Mouse (Mus musculus) ZHBTc4 (cell line): ENCODE measurements around the gene Sec24d.

Source experiments
- DNase-seq: peaks from one replicate; pipeline ENCODE4 v3.0.0-alpha.2; 2011; ENCODE audit warnings: low read depth, low spot score

Sec24d gene

GRCm38 (mm10) chr3:123395611-123396010 is 128.4 kb downstream of the Sec24d start:
- no peak for DNase-seq

GRCm38 (mm10) chr3:123397562-123398481 is 130.6 kb downstream of the Sec24d start:
- no peak for DNase-seq

DNA sequence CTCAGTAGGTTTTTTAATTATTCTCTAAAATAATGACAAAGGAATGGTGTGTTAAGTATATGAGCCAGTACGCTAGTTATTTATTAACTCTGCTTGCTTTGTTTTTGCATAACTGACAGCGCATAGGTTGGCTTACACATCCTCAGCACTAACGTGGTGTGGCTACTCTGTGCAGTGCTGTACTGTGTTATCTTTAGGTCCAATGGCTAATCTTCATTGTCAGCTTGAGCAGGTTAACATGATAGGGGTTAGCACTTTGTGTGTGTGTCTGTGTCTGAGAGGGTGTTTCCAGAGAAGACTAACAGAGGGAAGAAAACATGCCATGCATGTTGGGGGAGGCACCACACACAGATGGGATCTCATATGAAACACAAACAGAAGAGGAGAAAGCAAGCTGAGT is 137.7 kb downstream of the Sec24d start:
- no peak for DNase-seq

DNA sequence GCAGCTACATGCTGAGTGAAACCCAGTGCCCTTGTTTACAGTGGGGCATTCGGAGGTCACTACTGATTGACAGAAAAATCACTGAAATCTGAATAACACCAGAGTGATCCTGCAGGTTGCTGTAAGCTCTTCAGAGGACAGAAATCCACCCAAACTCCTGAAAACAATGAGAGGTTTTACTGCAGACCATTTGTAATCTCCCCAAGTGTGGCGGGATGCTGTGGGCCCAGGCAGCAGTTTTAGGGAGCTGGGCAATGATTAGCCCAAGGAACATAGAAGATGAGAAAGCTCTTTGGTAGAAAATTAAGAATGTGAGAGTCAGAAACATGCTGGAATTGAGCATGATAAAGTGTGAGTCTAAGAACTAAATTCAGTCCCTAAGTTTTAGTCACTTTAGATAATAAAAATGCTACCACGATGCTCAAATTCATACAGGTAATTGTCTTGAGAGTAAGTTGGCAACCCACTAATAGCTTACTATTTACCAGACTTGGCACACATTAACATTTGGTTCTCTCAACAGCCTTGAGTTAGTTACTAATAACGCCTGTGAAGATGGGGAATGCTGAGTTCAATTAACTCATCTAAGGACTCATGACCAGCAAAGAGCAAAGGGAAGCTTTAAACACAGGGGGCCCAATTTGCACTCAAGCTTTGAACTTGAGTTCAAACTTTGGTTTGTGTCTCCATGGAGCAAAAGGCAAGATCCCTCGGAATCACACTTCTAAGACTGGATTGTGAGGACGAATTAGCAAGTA is 144.7 kb downstream of the Sec24d start:
- DNase-seq, result no peak

DNA sequence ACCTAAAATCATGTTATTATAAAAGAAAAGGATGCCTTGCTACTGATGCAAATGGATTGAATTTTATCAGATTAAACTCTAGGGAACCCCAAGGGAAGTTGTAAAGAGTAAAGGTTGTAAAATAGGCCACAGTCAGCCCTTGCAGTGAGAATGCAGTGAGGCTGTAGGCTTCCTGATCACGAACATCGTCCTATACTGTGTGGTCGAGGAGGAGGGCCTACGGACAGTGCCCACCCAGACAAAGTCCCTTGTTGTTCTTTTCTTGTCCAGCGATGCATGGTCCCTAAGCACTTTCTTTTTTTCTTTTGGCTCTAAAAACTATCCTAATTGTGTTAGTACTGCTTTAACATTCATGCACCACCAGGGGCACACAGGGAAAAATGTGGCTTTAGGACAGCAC is 145.9 kb downstream of the Sec24d start:
- no peak for DNase-seq
